Mouse (Mus musculus): ENCODE data around the gene Mfn1.

DNA sequence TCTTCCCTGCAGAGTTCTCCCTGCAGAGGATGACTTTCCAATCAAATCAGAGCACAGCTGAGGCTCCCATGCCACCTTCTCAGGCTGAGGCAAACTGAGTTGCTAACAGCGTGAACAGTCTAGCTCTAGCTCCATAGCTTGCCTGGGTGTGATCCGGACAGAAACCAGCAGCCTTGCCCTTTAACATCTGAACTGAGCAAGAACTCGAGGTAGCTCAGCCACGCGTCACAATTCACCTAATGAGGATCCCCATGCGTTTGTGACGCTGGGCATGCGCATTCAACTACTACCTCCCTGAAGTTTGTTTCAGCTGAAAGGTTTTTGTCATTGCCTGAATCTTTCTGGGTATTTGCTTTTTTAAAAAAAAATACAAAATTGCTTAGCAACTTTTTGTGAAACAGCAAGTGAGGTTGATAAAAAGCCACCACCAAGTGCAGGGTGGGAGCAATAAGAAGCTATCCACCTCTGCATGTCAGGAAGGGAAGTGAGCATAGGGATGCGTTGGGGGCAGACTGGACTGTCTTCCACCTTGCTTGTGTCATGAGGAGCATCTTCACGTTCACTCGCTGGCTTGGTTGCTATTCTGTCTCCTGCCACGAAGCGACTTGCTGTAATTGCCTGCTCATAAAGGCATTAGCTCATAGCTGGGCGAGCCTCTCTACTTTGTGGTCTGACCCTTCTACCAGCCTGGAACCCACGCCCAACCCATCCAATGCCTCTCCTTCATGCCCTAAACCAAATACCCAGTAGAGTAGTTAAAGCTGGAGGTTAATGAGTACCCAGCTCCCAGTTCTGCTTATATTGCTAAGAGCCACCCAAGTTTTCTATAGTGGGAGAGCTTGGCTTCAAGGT is 39.0 kb upstream of the Mfn1 start:
- no peak for TF ChIP-seq CTCF (IDR thresholded peaks at IDR 0.05)
- TF ChIP-seq EP300 (IDR thresholded peaks at IDR 0.05) = no peak
